8 mouse cellular contexts compared by ENCODE assay signal in the genomic region with DNA sequence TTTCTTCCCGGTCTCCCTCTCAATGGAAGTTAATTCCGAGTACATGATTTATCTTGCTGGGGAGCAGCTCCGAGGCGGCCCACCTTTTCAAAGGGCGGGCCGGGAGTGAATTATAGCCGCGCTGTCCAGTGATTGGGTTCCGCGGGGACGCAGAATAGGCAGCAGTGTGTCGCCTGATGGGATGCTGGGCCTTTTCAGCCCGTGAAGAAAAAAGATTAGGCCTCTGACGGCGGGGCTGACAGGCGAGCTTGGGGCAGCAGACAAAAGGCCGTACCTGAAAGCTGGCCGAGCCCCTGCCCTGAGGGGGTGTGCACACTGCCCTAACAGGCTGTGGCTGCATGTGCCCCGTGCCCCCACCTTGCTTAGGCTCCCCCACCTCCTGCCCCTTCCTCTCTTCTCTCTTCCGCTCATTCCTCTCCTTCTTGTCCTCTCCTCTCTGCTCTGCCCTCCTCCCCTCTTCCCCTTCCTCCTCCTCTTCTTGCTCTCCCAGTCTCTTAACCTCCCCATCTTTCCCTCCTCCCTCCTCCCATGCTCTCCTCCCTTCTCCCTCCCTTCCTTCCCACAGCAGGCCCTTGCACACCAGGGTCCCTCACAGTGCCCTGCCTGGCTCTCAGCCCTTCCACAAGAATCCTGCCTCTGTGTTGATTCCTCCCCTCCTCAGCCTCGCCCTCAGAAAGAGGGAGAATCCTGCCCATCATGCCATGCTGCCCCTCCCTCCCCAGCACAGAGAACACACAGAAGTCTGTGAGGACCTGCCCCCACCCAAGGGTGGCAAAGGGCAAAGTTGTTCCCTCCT. TPM values are rescaled to one million over a fixed set of nuclear protein-coding genes. Genes with fewer than 3 reads are reported as not detected.
DNase-seq lines count a peak whose midpoint lies in the region; ATAC-seq and TF ChIP-seq lines count a peak whose summit lies in the region.

No protein-coding gene starts in this region.

- no peaks in the 10 kb centered on the region for H3K9me3 ChIP-seq in kidney, postnatal 0 days (replicated peaks; ENCODE audit: low read length)
- no peaks in the 10 kb centered on the region for H3K9me3 ChIP-seq in embryonic facial prominence, embryonic 11.5 days (replicated peaks; ENCODE audit: control insufficient read depth, low read length)
- H3K9me3 ChIP-seq in hindbrain, embryonic 15.5 days: no peaks in the 10 kb centered on the region
- no peaks in the 10 kb centered on the region for H3K9me3 ChIP-seq in neural tube, embryonic 15.5 days (replicated peaks)

- no peak for TF ChIP-seq CTCF in kidney, postnatal 0 days (IDR thresholded peaks at IDR 0.05; ENCODE audit: low read depth)

- no peak overlapping the region for H3K27ac ChIP-seq in kidney, postnatal 0 days
- H3K27ac ChIP-seq in embryonic facial prominence, embryonic 11.5 days (replicated peaks; ENCODE audit: low read depth, low read length): 0 out of 2 replicates have a peak overlapping the region, but pooled peaks have one; percentile 22
- peak overlapping the region; percentile 65 for H3K27ac ChIP-seq in hindbrain, embryonic 15.5 days (replicated peaks)
- peak overlapping the region; percentile 61 for H3K27ac ChIP-seq in neural tube, embryonic 15.5 days (replicated peaks)

- peak; percentile 47 for DNase-seq in kidney, postnatal 0 days (ENCODE audit: low spot score)
- DNase-seq in kidney, adult 8-10 months: no peak
- peak; percentile 56 for DNase-seq in embryonic facial prominence, embryonic 11.5 days (ENCODE audit: low spot score)
- DNase-seq in thymus, postnatal 36 days: no peak
- DNase-seq in spleen, postnatal 14 days (ENCODE audit: low spot score in 2 of 2): no peak

- no peak overlapping the region for H3K9ac ChIP-seq in kidney, postnatal 0 days (ENCODE audit: low read depth, low read length)
- H3K9ac ChIP-seq in embryonic facial prominence, embryonic 11.5 days (replicated peaks; ENCODE audit: low read length): peak overlapping the region; percentile 36; the same call in 1 of the 2 replicates
- H3K9ac ChIP-seq in hindbrain, embryonic 15.5 days: no peak overlapping the region
- H3K9ac ChIP-seq in neural tube, embryonic 15.5 days (replicated peaks): no peak overlapping the region

- H3K4me1 ChIP-seq in kidney, postnatal 0 days (replicated peaks; ENCODE audit: insufficient read depth, low read length): no peaks in the 10 kb centered on the region
- peaks cover 15% of the 10 kb centered on the region for H3K4me1 ChIP-seq in embryonic facial prominence, embryonic 11.5 days (ENCODE audit: control insufficient read depth, insufficient read depth, low read length)
- H3K4me1 ChIP-seq in hindbrain, embryonic 15.5 days (replicated peaks): peaks cover 40% of the 10 kb centered on the region
- H3K4me1 ChIP-seq in neural tube, embryonic 15.5 days: peaks cover 44% of the 10 kb centered on the region

- no peak for ATAC-seq in kidney, postnatal 0 days (replicated peaks; ENCODE audit: low FRiP score, low read depth)
- ATAC-seq in embryonic facial prominence, embryonic 11.5 days (replicated peaks; ENCODE audit: insufficient number of reproducible peaks, low FRiP score, low TSS enrichment, low read depth): no peak
- peak; percentile 59; the same call in 1 of the 2 replicates for ATAC-seq in hindbrain, embryonic 15.5 days (ENCODE audit: low FRiP score, low read depth)
- ATAC-seq in neural tube, embryonic 15.5 days (ENCODE audit: low FRiP score): peak; percentile 64
- ATAC-seq in megakaryocyte progenitor cell, adult 5-6 weeks (replicated peaks; ENCODE audit: poor library complexity): no peak

- WGBS in kidney, postnatal 0 days: 9% methylated on average over 21 of the region's 21 CpGs
- WGBS in embryonic facial prominence, embryonic 11.5 days: 12% methylated on average over 20 of the region's 21 CpGs
- WGBS in hindbrain, embryonic 15.5 days: 10% methylated on average over 21 of the region's 21 CpGs
- 8% methylated on average over 21 of the region's 21 CpGs for WGBS in neural tube, embryonic 15.5 days

- H3K4me2 ChIP-seq in kidney, postnatal 0 days (ENCODE audit: low read length): no peak overlapping the region; the same call in 1 of the 2 replicates
- H3K4me2 ChIP-seq in embryonic facial prominence, embryonic 11.5 days (ENCODE audit: low read depth, low read length): no peak overlapping the region
- H3K4me2 ChIP-seq in hindbrain, embryonic 15.5 days: no peak overlapping the region
- 0 out of 2 replicates have a peak overlapping the region, but pooled peaks have one; percentile 13 for H3K4me2 ChIP-seq in neural tube, embryonic 15.5 days

- H3K27me3 ChIP-seq in kidney, postnatal 0 days (ENCODE audit: insufficient read depth, low read length): peaks cover 5% of the 10 kb centered on the region; the same call in 1 of the 2 replicates
- H3K27me3 ChIP-seq in embryonic facial prominence, embryonic 11.5 days (ENCODE audit: control insufficient read depth, insufficient read depth, low read length): no peaks in the 10 kb centered on the region; the same call in 1 of the 2 replicates
- peaks cover 8% of the 10 kb centered on the region; the same call in 1 of the 2 replicates for H3K27me3 ChIP-seq in hindbrain, embryonic 15.5 days
- H3K27me3 ChIP-seq in neural tube, embryonic 15.5 days (replicated peaks): peaks cover 25% of the 10 kb centered on the region

- H3K4me3 ChIP-seq in kidney, postnatal 0 days (replicated peaks; ENCODE audit: low read depth, low read length): no peak overlapping the region
- no peak overlapping the region for H3K4me3 ChIP-seq in embryonic facial prominence, embryonic 11.5 days (ENCODE audit: low read depth, low read length)
- H3K4me3 ChIP-seq in hindbrain, embryonic 15.5 days: no peak overlapping the region
- no peak overlapping the region for H3K4me3 ChIP-seq in neural tube, embryonic 15.5 days (replicated peaks)

- H3K36me3 ChIP-seq in kidney, postnatal 0 days (ENCODE audit: insufficient read depth, low read length): no peaks in the 10 kb centered on the region
- no peaks in the 10 kb centered on the region for H3K36me3 ChIP-seq in embryonic facial prominence, embryonic 11.5 days (replicated peaks; ENCODE audit: control insufficient read depth, insufficient read depth, low read depth, low read length)
- no peaks in the 10 kb centered on the region for H3K36me3 ChIP-seq in hindbrain, embryonic 15.5 days
- no peaks in the 10 kb centered on the region for H3K36me3 ChIP-seq in neural tube, embryonic 15.5 days

RNA-seq across cellular contexts. Expression of gene Prdm16, which starts 41.7 kb away (rescaled TPM):
- 19.0 and 22.5 TPM in 2 replicates for polyA plus RNA-seq in kidney, postnatal 0 days (2015; fragmentation: Nextera tagmentation; extraction: Ambion mirVana)
- polyA plus RNA-seq in embryonic facial prominence, embryonic 11.5 days (2014; fragmentation: Nextera tagmentation; extraction: Ambion mirVana): 22.3 and 28.3 TPM in 2 replicates
- 14.0 and 16.2 TPM in 2 replicates for polyA plus RNA-seq in hindbrain, embryonic 15.5 days (2015; fragmentation: Nextera tagmentation; extraction: Ambion mirVana)
- 7.7 and 9.0 TPM in 2 replicates for polyA plus RNA-seq in neural tube, embryonic 15.5 days (2015; fragmentation: Nextera tagmentation; extraction: Ambion mirVana)
- 0.79 and 2.1 TPM in 2 replicates for total RNA-seq in megakaryocyte progenitor cell, adult 5-6 weeks (2015)
- 1.6 and 6.2 TPM in 2 replicates for total RNA-seq in megakaryocyte progenitor cell, adult 5-6 weeks (2017)

Comparison
In these comparisons a context has a peak if more than half of its experiments do, and no peak if none do; other contexts are left out.
1. DNase-seq: peak in kidney, postnatal 0 days (single experiment) and embryonic facial prominence, embryonic 11.5 days (single experiment); none in kidney, adult 8-10 months (0 of 2), thymus, postnatal 36 days (0 of 2) and spleen, postnatal 14 days (0 of 2).
2. ATAC-seq: peak in hindbrain, embryonic 15.5 days (single experiment) and neural tube, embryonic 15.5 days (single experiment); none in kidney, postnatal 0 days (single experiment), embryonic facial prominence, embryonic 11.5 days (single experiment) and megakaryocyte progenitor cell, adult 5-6 weeks (single experiment).